Mouse (Mus musculus): Measurements from ENCODE around the gene Cmc1. TPM values are rescaled to one million over a fixed set of nuclear protein-coding genes. Genes with fewer than 3 reads are reported as not detected.

Gene Cmc1
- polyA plus RNA-seq (2015; fragmentation: Nextera tagmentation; extraction: Ambion mirVana) = 47.5 and 51.9 TPM in 2 replicates

GRCm38 (mm10) chr9:118149407-118150402 is at the start of gene Cmc1:
Cmc1 (minus strand) TSS chr9:118150177.
- Histone ChIP-seq H3K36me3 (ENCODE audit: poor library complexity, severe bottlenecking) (no peaks in the 10 kb centered on the region), H3K9ac (peak within 1 kb of the TSS; percentile 90), H3K9me3 (replicated peaks) (no peaks in the 10 kb centered on the region), H3K4me2 (peak within 1 kb of the TSS; percentile 61), H3K27ac (peak within 1 kb of the TSS; percentile 76), H3K27me3 (no peaks in the 10 kb centered on the region), H3K4me1 (peaks cover 20% of the 10 kb centered on the region), H3K4me3 (peak within 1 kb of the TSS; percentile 76)
- WGBS = 2% methylated on average over 58 of the region's 58 CpGs
- ATAC-seq = peak; percentile 99

GRCm38 (mm10) chr9:118198557-118198956 is 48.6 kb upstream of the Cmc1 start:
- Histone ChIP-seq H3K9me3 (replicated peaks) (no peaks in the 10 kb centered on the region), H3K4me1 (peaks cover 9% of the 10 kb centered on the region), H3K36me3 (ENCODE audit: poor library complexity, severe bottlenecking) (no peaks in the 10 kb centered on the region), H3K4me3 (no peak overlapping the region), H3K27me3 (no peaks in the 10 kb centered on the region), H3K27ac (no peak overlapping the region), H3K9ac (no peak overlapping the region), H3K4me2 (no peak overlapping the region)
- ATAC-seq = no peak
- 97% methylated on average over 1 of the region's 1 CpGs for WGBS

GRCm38 (mm10) chr9:118196661-118197390 is 46.8 kb upstream of the Cmc1 start:
- H3K27ac ChIP-seq = no peak overlapping the region
- H3K4me3 ChIP-seq = no peak overlapping the region
- no peaks in the 10 kb centered on the region for H3K9me3 ChIP-seq (replicated peaks)
- WGBS = 74% methylated on average over 9 of the region's 9 CpGs
- no peak overlapping the region for H3K4me2 ChIP-seq
- no peak overlapping the region for H3K9ac ChIP-seq
- ATAC-seq = peak; percentile 33; the same call in 1 of the 2 replicates
- no peaks in the 10 kb centered on the region for H3K36me3 ChIP-seq (ENCODE audit: poor library complexity, severe bottlenecking)
- H3K27me3 ChIP-seq = no peaks in the 10 kb centered on the region
- peaks cover 9% of the 10 kb centered on the region for H3K4me1 ChIP-seq

- no peak overlapping the region for H3K4me2 ChIP-seq
- H3K27ac ChIP-seq = no peak overlapping the region
- 85% methylated on average over 1 of the region's 1 CpGs for WGBS
- H3K4me1 ChIP-seq = peaks cover 9% of the 10 kb centered on the region
- no peaks in the 10 kb centered on the region for H3K36me3 ChIP-seq (ENCODE audit: poor library complexity, severe bottlenecking)
- H3K9me3 ChIP-seq (replicated peaks) = no peaks in the 10 kb centered on the region
- H3K4me3 ChIP-seq = no peak overlapping the region
- no peaks in the 10 kb centered on the region for H3K27me3 ChIP-seq
- no peak overlapping the region for H3K9ac ChIP-seq
- ATAC-seq = no peak
Measured at GRCm38 (mm10) chr9:118193263-118193662, 43.3 kb upstream of the Cmc1 start.

GRCm38 (mm10) chr9:118191276-118191675 is 41.3 kb upstream of the Cmc1 start:
- Histone ChIP-seq H3K9me3 (replicated peaks) (no peaks in the 10 kb centered on the region), H3K27ac (no peak overlapping the region), H3K27me3 (no peaks in the 10 kb centered on the region), H3K4me3 (no peak overlapping the region), H3K9ac (no peak overlapping the region), H3K36me3 (ENCODE audit: poor library complexity, severe bottlenecking) (no peaks in the 10 kb centered on the region), H3K4me2 (no peak overlapping the region), H3K4me1 (peaks cover 17% of the 10 kb centered on the region)
- no peak for ATAC-seq
- 81% methylated on average over 10 of the region's 10 CpGs for WGBS

- WGBS = 93% methylated on average over 6 of the region's 6 CpGs
- no peak overlapping the region for H3K9ac ChIP-seq
- no peaks in the 10 kb centered on the region for H3K36me3 ChIP-seq (ENCODE audit: poor library complexity, severe bottlenecking)
- peaks cover 17% of the 10 kb centered on the region for H3K4me1 ChIP-seq
- no peak for ATAC-seq
- H3K4me2 ChIP-seq = no peak overlapping the region
- H3K27ac ChIP-seq = no peak overlapping the region
- H3K4me3 ChIP-seq = no peak overlapping the region
- H3K27me3 ChIP-seq = no peaks in the 10 kb centered on the region
- H3K9me3 ChIP-seq (replicated peaks) = no peaks in the 10 kb centered on the region
Measured at GRCm38 (mm10) chr9:118188374-118188773, 38.4 kb upstream of the Cmc1 start.

GRCm38 (mm10) chr9:118187420-118187819 is 37.4 kb upstream of the Cmc1 start:
- Histone ChIP-seq H3K27me3 (no peaks in the 10 kb centered on the region), H3K4me3 (peak overlapping the region; percentile 9; the same call in 1 of the 2 replicates), H3K4me1 (peaks cover 17% of the 10 kb centered on the region), H3K4me2 (peak overlapping the region; percentile 33), H3K27ac (peak overlapping the region; percentile 69), H3K36me3 (ENCODE audit: poor library complexity, severe bottlenecking) (no peaks in the 10 kb centered on the region), H3K9ac (no peak overlapping the region), H3K9me3 (replicated peaks) (no peaks in the 10 kb centered on the region)
- ATAC-seq = peak; percentile 57; the same call in 1 of the 2 replicates
- 12% methylated on average over 7 of the region's 7 CpGs for WGBS

- Histone ChIP-seq H3K9me3 (replicated peaks) (no peaks in the 10 kb centered on the region), H3K36me3 (ENCODE audit: poor library complexity, severe bottlenecking) (no peaks in the 10 kb centered on the region), H3K27me3 (no peaks in the 10 kb centered on the region), H3K9ac (no peak overlapping the region), H3K4me1 (peaks cover 17% of the 10 kb centered on the region), H3K4me3 (no peak overlapping the region), H3K4me2 (peak overlapping the region; percentile 14; the same call in 1 of the 2 replicates), H3K27ac (peak overlapping the region; percentile 69)
- ATAC-seq = peak; percentile 55; the same call in 1 of the 2 replicates
- WGBS = 16% methylated on average over 10 of the region's 10 CpGs
Measured at GRCm38 (mm10) chr9:118186776-118187175, 36.8 kb upstream of the Cmc1 start.

GRCm38 (mm10) chr9:118179136-118180025 is 29.4 kb upstream of the Cmc1 start:
- Histone ChIP-seq H3K4me1 (peaks cover 4% of the 10 kb centered on the region; the same call in 1 of the 2 replicates), H3K9me3 (replicated peaks) (no peaks in the 10 kb centered on the region), H3K27me3 (no peaks in the 10 kb centered on the region), H3K27ac (no peak overlapping the region), H3K4me2 (no peak overlapping the region), H3K4me3 (no peak overlapping the region), H3K9ac (no peak overlapping the region), H3K36me3 (ENCODE audit: poor library complexity, severe bottlenecking) (no peaks in the 10 kb centered on the region)
- ATAC-seq = no peak
- 76% methylated on average over 18 of the region's 18 CpGs for WGBS

GRCm38 (mm10) chr9:118176687-118177086 is 26.7 kb upstream of the Cmc1 start:
- WGBS = 95% methylated on average over 3 of the region's 3 CpGs
- Histone ChIP-seq H3K9ac (no peak overlapping the region), H3K36me3 (ENCODE audit: poor library complexity, severe bottlenecking) (no peaks in the 10 kb centered on the region), H3K4me1 (peaks cover 4% of the 10 kb centered on the region; the same call in 1 of the 2 replicates), H3K27ac (no peak overlapping the region), H3K27me3 (no peaks in the 10 kb centered on the region), H3K4me3 (no peak overlapping the region), H3K4me2 (no peak overlapping the region), H3K9me3 (replicated peaks) (0 out of 2 replicates have a peak, but pooled peaks cover 8% of the 10 kb centered on the region)
- ATAC-seq = no peak

- Histone ChIP-seq H3K4me3 (no peak overlapping the region), H3K9ac (no peak overlapping the region), H3K27ac (no peak overlapping the region), H3K4me2 (no peak overlapping the region), H3K4me1 (peaks cover 4% of the 10 kb centered on the region; the same call in 1 of the 2 replicates), H3K27me3 (no peaks in the 10 kb centered on the region), H3K36me3 (ENCODE audit: poor library complexity, severe bottlenecking) (no peaks in the 10 kb centered on the region), H3K9me3 (replicated peaks) (peaks cover 11% of the 10 kb centered on the region; the same call in 1 of the 2 replicates)
- 92% methylated on average over 4 of the region's 4 CpGs for WGBS
- ATAC-seq = no peak
Measured at GRCm38 (mm10) chr9:118175411-118175810, 25.4 kb upstream of the Cmc1 start.

Measured in forebrain, embryonic 13.5 days (tissue).